Mouse (Mus musculus) hindbrain, embryonic 16.5 days (tissue): ENCODE measurements around the gene Pik3ip1. TPM values are rescaled to one million over a fixed set of nuclear protein-coding genes. Genes with fewer than 3 reads are reported as not detected.

ENCODE experiments used
- ATAC-seq: fragments of 200-750 bp; cut with Nextera tagmentation; 2 replicates; pipeline ENCODE4 v1.8.0; 2017; ENCODE audit warnings: moderate TSS enrichment, moderate library complexity
- H3K27ac ChIP-seq: fragments of 300-500 bp; sonication (generic); 2 replicates; pipeline ENCODE4 v1.5.1; 2014; ENCODE audit warnings: low read depth, mild to moderate bottlenecking, control low read depth, low read length, moderate library complexity
- H3K27me3 ChIP-seq: fragments of 300-500 bp; sonication (generic); replicated peaks from 2 replicates; pipeline ENCODE4 v1.6.1; 2014; ENCODE audit warnings: low read length; ENCODE audit not compliant: control insufficient read depth, insufficient read depth
- H3K36me3 ChIP-seq: fragments of 300-500 bp; sonication (generic); 2 replicates; pipeline ENCODE4 v1.6.1; 2014; ENCODE audit warnings: mild to moderate bottlenecking, low read length, moderate library complexity, mixed read lengths; ENCODE audit not compliant: control insufficient read depth, insufficient read depth
- H3K4me1 ChIP-seq: fragments of 300-500 bp; sonication (generic); 2 replicates; pipeline ENCODE4 v1.6.1; 2014; ENCODE audit warnings: low read depth, low read length; ENCODE audit not compliant: control insufficient read depth, insufficient read depth
- H3K4me2 ChIP-seq: fragments of 300-500 bp; sonication (generic); 2 replicates; pipeline ENCODE4 v1.6.1; 2014; ENCODE audit warnings: mild to moderate bottlenecking, low read length, control low read depth, moderate library complexity
- H3K4me3 ChIP-seq: fragments of 300-500 bp; sonication (generic); 2 replicates; pipeline ENCODE4 v1.5.1; 2014; ENCODE audit warnings: mild to moderate bottlenecking, low read length, control low read depth, moderate library complexity
- H3K9ac ChIP-seq: fragments of 300-500 bp; sonication (generic); 2 replicates; pipeline ENCODE4 v1.6.1; 2014; ENCODE audit warnings: low read depth, mild to moderate bottlenecking, control low read depth, low read length, moderate library complexity
- H3K9me3 ChIP-seq: fragments of 300-500 bp; sonication (generic); 2 replicates; pipeline ENCODE4 v1.6.1; 2014; ENCODE audit warnings: mild to moderate bottlenecking, low read length, moderate library complexity; ENCODE audit not compliant: control insufficient read depth
- WGBS: fragments of 180-500 bp; shearing (Covaris S2); extraction: QIAGEN DNeasy Blood & Tissue Kit; methylation state at CpG from one replicate; pipeline ENCODE4 v1.1.7; 2014; 5-methylcytosine and 5-hydroxymethylcytosine counted together
- polyA plus RNA-seq: library from polyadenylated mRNA; unstranded; fragments of >200 nt; fragmentation: Nextera tagmentation; extraction: Ambion mirVana; gene quantifications from 2 replicates; pipeline ENCODE4 v1.2.1, GENCODE M21; 2015

The Pik3ip1 gene
- polyA plus RNA-seq, 1 experiment from 2014 or later = 36.1 TPM

DNA sequence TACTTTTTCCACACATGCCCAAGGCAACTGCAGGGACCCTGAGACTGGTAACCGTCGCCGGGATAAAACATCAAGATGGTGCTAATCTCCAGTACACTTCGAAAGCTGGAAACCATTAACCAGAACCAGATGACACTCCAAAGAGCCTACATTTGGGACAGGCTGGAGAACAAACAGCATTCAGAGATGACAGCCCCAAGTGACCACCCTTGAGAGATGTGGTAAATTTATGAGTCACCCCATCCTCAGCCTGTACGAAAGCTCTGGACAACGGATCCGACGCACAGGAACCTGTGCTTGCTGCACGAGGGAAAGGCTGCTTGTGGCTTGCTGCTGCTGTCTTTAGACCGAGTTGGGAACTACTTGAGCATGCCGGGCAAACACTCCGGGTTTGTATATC lies 44.5 kb downstream of the Pik3ip1 start:
- H3K4me2 ChIP-seq = no peak overlapping the region; the same call in 1 of the 2 replicates
- H3K27ac ChIP-seq = peak overlapping the region; percentile 64
- no peak overlapping the region for H3K9ac ChIP-seq
- H3K4me1 ChIP-seq = peaks cover 25% of the 10 kb centered on the region
- H3K4me3 ChIP-seq = no peak overlapping the region
- no peaks in the 10 kb centered on the region for H3K9me3 ChIP-seq
- no peaks in the 10 kb centered on the region for H3K27me3 ChIP-seq
- no peak for ATAC-seq
- WGBS = 72% methylated on average over 12 of the region's 12 CpGs
- no peaks in the 10 kb centered on the region for H3K36me3 ChIP-seq

DNA sequence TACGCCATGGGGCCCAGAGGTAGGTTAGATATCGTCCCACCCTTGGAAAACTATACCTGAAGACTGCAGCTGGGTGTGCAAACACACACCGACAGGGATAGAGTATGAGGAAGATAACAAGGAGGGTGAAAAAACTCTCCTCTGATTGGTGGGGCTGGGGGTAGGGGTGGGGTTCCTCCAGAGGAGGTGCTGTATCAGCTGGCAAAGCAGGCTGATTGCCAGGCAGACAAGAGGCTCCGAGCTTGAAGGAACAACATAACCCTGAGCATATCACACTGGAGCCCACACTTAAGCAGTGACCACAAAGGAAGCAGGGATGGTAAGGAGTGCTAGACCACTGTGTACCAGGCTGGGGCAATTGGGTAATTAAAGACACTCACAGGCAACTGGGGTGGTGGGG lies 49.2 kb downstream of the Pik3ip1 start:
- Histone ChIP-seq H3K9me3 (no peaks in the 10 kb centered on the region), H3K27me3 (no peaks in the 10 kb centered on the region), H3K4me1 (peaks cover 2% of the 10 kb centered on the region), H3K36me3 (no peaks in the 10 kb centered on the region; the same call in 1 of the 2 replicates), H3K4me3 (no peak overlapping the region), H3K27ac (no peak overlapping the region), H3K9ac (no peak overlapping the region), H3K4me2 (no peak overlapping the region)
- ATAC-seq = no peak
- WGBS = 85% methylated on average over 4 of the region's 4 CpGs

DNA sequence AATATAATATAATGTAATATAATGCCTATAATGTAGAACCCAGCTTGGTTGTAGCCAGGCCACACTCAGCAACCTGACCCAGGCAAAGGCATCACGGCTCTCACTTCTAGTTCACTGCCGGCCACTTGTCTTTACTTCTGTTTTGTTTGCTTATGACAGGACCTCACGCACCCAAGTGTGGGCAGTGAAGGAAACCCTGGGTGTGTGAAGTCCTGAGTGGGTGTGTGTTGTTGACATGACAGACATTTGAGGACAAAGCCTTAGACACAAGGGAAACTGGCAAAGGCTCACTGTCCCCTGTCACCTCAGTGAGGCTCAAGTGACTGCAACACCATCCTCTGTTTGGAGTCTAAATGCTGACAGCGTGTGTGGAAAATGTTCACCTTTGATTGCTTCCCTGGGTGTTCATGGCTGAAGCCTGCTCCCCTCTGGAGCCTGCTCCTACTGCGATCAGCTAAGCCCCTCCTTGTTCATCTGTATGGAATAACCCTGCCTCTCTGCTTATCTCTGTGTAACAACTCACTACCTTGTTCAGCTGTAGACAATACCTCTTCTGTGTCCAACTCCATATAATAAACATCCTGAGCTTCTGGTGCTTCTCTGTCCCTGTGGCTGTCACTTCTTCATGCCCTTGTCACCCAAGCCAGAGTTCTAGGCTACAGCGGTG lies 51.1 kb downstream of the Pik3ip1 start:
- Histone ChIP-seq H3K36me3 (no peaks in the 10 kb centered on the region; the same call in 1 of the 2 replicates), H3K9me3 (no peaks in the 10 kb centered on the region), H3K4me2 (no peak overlapping the region), H3K27ac (no peak overlapping the region), H3K4me1 (no peaks in the 10 kb centered on the region), H3K4me3 (no peak overlapping the region), H3K27me3 (no peaks in the 10 kb centered on the region), H3K9ac (no peak overlapping the region)
- 95% methylated on average over 6 of the region's 6 CpGs for WGBS
- no peak for ATAC-seq

DNA sequence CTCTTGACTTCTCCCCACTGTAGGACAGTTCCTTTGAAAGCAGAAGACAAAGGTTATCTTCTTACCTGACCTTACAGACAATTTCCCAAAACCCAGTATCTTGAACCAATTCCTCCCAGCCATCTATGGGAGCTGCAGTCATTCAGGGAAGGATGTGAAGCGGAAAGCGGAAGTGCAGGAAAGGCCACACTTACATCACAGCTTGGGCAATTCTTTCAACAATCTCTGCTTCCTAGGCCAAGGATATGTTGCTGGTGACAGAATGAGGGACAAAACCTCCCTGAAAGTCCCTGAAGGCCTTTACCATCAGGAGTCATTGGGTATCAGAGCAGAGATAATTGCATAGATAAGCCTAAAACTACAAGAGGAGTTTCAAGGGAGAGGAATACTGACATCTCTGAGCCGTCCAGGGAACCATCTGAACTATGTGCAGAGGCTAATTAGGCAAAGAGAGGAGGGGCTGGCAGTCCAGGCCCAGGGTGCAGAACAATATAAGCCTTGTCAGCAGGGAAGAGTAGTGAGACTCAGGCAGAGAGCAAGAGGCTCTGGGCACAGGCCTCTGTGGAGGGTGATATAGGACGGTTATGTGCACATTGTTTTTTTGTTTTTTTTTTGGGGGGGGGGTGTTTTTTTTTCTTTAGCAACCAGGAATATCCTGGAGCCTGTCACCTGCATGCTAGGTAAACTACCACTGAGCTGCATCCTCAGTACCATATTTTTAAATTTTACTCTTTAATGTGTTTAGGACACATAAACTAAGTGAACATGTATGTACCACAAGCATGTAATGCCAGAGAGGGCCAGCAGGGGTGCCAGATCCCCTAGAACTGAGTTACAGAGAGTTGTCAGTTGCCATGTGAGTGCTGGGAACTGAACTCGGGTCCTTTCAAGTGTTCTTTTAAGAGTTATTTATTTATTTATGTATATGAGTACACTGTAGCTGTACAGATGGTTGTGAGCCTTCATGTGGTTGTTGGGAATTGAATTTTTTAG lies 52.7 kb downstream of the Pik3ip1 start:
- no peak for ATAC-seq
- H3K9ac ChIP-seq = no peak overlapping the region
- no peaks in the 10 kb centered on the region; the same call in 1 of the 2 replicates for H3K36me3 ChIP-seq
- no peaks in the 10 kb centered on the region for H3K9me3 ChIP-seq
- H3K27ac ChIP-seq = no peak overlapping the region
- no peaks in the 10 kb centered on the region for H3K4me1 ChIP-seq
- H3K4me2 ChIP-seq = no peak overlapping the region
- 68% methylated on average over 5 of the region's 5 CpGs for WGBS
- H3K4me3 ChIP-seq = no peak overlapping the region
- H3K27me3 ChIP-seq = no peaks in the 10 kb centered on the region

DNA sequence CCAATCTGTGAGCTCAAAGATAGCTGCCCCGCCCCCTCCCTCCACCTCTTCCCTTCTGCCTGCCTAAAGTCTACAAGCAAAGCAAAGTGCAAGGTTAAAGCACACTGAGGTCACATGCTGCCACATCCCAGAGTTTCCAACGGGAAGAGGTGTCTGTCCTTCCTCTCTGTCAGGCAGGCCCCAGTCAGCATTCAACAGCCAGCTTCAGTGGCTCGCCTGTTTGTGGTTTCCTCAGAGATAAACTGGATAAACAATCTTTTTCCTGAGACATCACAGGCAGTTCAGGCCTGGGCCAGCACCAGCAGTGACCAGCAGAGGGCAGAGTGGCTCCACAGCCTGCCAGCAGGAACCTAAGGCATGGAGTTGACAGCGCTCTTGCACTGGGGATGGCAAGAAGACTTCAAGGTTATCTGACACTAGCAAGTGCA lies 56.8 kb downstream of the Pik3ip1 start:
- Histone ChIP-seq H3K4me2 (no peak overlapping the region), H3K4me3 (no peak overlapping the region), H3K4me1 (no peaks in the 10 kb centered on the region), H3K9me3 (no peaks in the 10 kb centered on the region), H3K27me3 (no peaks in the 10 kb centered on the region), H3K27ac (no peak overlapping the region), H3K9ac (peak overlapping the region; percentile 13; the same call in 1 of the 2 replicates), H3K36me3 (no peaks in the 10 kb centered on the region; the same call in 1 of the 2 replicates)
- peak; percentile 86 for ATAC-seq
- 30% methylated on average over 4 of the region's 4 CpGs for WGBS

DNA sequence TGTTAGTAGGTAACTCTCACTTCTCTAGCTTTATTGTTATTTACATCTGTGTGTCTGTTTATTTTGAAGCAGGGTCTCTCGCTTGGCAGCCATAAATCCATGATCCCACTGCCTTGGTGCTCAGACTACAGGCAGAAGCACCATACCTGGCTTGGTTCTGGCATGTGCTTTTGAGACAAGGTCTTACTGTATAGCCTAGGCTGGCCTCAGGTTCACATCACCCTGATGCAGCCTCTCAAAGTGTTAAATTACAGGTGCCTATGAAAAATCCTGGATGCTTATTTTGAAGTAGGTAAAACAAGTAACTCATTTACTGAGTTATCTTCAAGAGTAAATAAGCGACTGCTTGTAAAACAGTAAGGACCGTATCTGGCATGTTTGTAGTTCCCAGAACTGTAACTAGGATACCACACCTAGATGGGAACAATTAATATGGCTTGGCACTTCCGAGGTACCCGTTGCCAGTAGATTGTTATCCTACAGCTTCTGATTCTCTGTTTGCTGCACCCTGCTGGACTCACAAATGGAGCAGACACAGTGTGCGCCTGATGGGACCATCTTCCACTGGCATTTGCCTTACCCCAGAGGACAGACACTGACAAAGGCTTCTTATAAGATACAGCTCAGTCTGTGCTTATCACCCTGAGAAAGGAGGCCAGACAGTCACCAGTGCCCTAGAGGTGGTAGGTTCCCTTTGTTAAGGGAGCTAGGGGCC lies 57.4 kb downstream of the Pik3ip1 start:
- peak; percentile 4; the same call in 1 of the 2 replicates for ATAC-seq
- no peak overlapping the region for H3K9ac ChIP-seq
- no peaks in the 10 kb centered on the region for H3K27me3 ChIP-seq
- H3K4me2 ChIP-seq = no peak overlapping the region
- no peak overlapping the region for H3K4me3 ChIP-seq
- no peaks in the 10 kb centered on the region; the same call in 1 of the 2 replicates for H3K36me3 ChIP-seq
- H3K4me1 ChIP-seq = no peaks in the 10 kb centered on the region
- H3K9me3 ChIP-seq = no peaks in the 10 kb centered on the region
- H3K27ac ChIP-seq = no peak overlapping the region
- WGBS = 84% methylated on average over 6 of the region's 6 CpGs

DNA sequence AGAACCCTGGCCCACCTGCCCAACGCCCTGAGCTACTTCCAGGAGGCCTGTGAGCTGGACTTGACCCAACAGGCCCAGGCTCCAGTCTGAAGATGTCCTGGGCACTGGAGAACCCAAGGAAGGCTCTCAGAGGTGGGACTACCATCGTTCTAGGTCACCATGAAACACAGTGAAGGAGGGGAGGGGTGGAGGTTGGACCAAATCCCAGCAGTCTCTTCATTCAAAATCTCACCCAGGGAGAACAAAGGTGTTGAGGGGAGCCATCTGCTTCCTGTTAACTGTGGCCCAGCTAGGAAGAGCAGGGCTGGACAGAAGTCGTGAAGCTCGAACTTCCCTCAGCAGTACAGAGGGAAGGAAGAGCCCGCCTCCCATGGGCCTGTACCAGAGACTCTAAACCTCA lies 59.8 kb downstream of the Pik3ip1 start:
- 69% methylated on average over 5 of the region's 5 CpGs for WGBS
- no peak overlapping the region for H3K4me3 ChIP-seq
- ATAC-seq = no peak
- no peaks in the 10 kb centered on the region for H3K27me3 ChIP-seq
- no peak overlapping the region for H3K4me2 ChIP-seq
- no peaks in the 10 kb centered on the region for H3K36me3 ChIP-seq
- no peaks in the 10 kb centered on the region for H3K4me1 ChIP-seq
- H3K9me3 ChIP-seq = no peaks in the 10 kb centered on the region
- H3K27ac ChIP-seq = no peak overlapping the region
- H3K9ac ChIP-seq = no peak overlapping the region

DNA sequence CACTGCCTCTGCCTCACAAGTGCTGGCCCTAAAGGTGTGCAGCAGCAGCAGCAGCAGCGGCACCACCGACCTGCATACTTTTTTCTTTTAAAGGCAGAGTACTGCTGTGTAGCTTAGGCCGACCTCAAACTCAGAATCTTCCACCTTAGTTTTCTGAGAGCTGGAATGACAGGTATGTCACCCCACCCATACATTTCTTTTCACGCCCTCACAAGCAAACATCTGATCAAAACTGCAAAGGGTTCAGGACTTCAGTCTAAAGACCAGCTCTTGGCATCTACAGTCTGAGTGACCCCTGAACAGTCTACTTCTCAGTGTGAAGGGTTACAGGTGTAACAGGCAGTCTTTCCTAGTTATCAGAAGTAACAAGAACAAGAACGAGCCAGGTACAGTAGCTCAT lies 60.6 kb downstream of the Pik3ip1 start:
- no peak overlapping the region for H3K4me2 ChIP-seq
- no peaks in the 10 kb centered on the region for H3K4me1 ChIP-seq
- no peaks in the 10 kb centered on the region for H3K9me3 ChIP-seq
- WGBS = 91% methylated on average over 5 of the region's 5 CpGs
- no peaks in the 10 kb centered on the region for H3K27me3 ChIP-seq
- ATAC-seq = no peak
- no peak overlapping the region for H3K9ac ChIP-seq
- H3K27ac ChIP-seq = no peak overlapping the region
- no peak overlapping the region for H3K4me3 ChIP-seq
- H3K36me3 ChIP-seq = no peaks in the 10 kb centered on the region
